Mouse (Mus musculus) heart, embryonic 15.5 days (tissue): ENCODE results near the gene Fblim1. TPM values are rescaled to one million over a fixed set of nuclear protein-coding genes. Genes with fewer than 3 reads are reported as not detected.

Source experiments
- ATAC-seq: fragments of 200-750 bp; cut with Nextera tagmentation; replicated peaks from 2 replicates; pipeline ENCODE4 v1.8.0; 2017; ENCODE audit warnings: low read depth, moderate TSS enrichment; ENCODE audit not compliant: insufficient number of reproducible peaks, insufficient read depth, low FRiP score
- H3K27ac ChIP-seq: fragments of 300-500 bp; sonication (generic); 2 replicates; pipeline ENCODE4 v1.5.1; 2015; ENCODE audit warnings: mild to moderate bottlenecking, inconsistent platforms
- H3K27me3 ChIP-seq: fragments of 300-500 bp; sonication (generic); 2 replicates; pipeline ENCODE4 v1.6.1; 2015; ENCODE audit warnings: inconsistent platforms
- H3K36me3 ChIP-seq: fragments of 300-500 bp; sonication (generic); 2 replicates; pipeline ENCODE4 v1.6.1; 2015; ENCODE audit warnings: mild to moderate bottlenecking, inconsistent platforms
- H3K4me1 ChIP-seq: fragments of 300-500 bp; sonication (generic); replicated peaks from 2 replicates; pipeline ENCODE4 v1.6.1; 2015; ENCODE audit warnings: inconsistent platforms
- H3K4me2 ChIP-seq: fragments of 300-500 bp; sonication (generic); 2 replicates; pipeline ENCODE4 v1.6.1; 2015; ENCODE audit warnings: inconsistent platforms, mild to moderate bottlenecking, moderate library complexity
- H3K4me3 ChIP-seq: fragments of 300-500 bp; sonication (generic); 2 replicates; pipeline ENCODE4 v1.5.1; 2015; ENCODE audit warnings: mild to moderate bottlenecking, inconsistent platforms
- H3K9ac ChIP-seq: fragments of 300-500 bp; sonication (generic); 2 replicates; pipeline ENCODE4 v1.6.1; 2015; ENCODE audit warnings: mild to moderate bottlenecking, inconsistent platforms
- H3K9me3 ChIP-seq: fragments of 300-500 bp; sonication (generic); replicated peaks from 2 replicates; pipeline ENCODE4 v1.6.1; 2016; ENCODE audit warnings: inconsistent platforms
- WGBS: fragments of 180-500 bp; shearing (Covaris S2); methylation state at CpG from one replicate; pipeline ENCODE4 v1.1.7; 2015; ENCODE audit warnings: mixed read lengths; 5-methylcytosine and 5-hydroxymethylcytosine counted together
- polyA plus RNA-seq: library from polyadenylated mRNA; unstranded; fragments of >200 nt; fragmentation: Nextera tagmentation; extraction: Ambion mirVana; gene quantifications from 2 replicates; pipeline ENCODE4 v1.2.1, GENCODE M21; 2015

The Fblim1 gene
- polyA plus RNA-seq, 1 experiment from 2014 or later: 48.4 TPM

DNA sequence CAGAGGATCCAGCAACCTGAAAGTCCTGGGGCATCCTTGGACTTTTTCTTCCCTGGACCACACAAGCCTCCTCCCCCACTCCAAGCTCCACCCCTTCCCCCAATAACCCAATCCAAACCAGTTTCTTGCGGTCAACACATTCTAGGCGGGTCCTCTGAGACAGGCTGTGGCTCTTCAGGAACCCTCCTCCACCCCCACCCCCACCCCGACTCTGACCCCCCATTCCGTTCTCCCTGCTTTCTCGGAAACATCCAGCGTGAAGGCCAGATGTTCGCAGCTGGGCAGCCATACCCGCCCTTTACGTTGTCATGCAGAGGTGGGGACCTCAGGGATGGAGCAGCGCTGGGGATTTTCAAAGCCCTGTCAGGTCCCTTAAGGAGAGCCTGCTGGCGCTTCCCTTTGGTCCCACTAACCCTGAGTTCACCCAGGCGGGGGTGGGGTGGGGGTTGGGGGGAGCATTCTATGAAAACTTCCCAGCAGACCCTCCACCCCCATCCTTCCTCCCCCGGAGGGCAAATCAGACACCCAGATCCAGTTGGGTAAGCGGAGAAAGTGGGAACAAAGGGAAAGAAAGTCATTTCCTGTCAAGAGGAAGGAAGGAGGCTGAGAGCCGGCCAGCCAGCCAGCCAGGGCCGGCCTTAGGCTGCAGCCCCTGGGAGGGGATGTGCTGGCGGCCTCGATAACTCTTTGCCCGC lies 7.5 kb downstream of the Fblim1 start:
- 5% methylated on average over 19 of the region's 19 CpGs for WGBS
- Histone ChIP-seq H3K9me3 (no peaks in the 10 kb centered on the region), H3K27ac (peak overlapping the region; percentile 79), H3K9ac (peak overlapping the region; percentile 72), H3K36me3 (peaks cover 19% of the 10 kb centered on the region), H3K27me3 (no peaks in the 10 kb centered on the region), H3K4me2 (peak overlapping the region; percentile 76), H3K4me1 (peaks cover 63% of the 10 kb centered on the region), H3K4me3 (peak overlapping the region; percentile 69)
- peak; percentile 40 for ATAC-seq

DNA sequence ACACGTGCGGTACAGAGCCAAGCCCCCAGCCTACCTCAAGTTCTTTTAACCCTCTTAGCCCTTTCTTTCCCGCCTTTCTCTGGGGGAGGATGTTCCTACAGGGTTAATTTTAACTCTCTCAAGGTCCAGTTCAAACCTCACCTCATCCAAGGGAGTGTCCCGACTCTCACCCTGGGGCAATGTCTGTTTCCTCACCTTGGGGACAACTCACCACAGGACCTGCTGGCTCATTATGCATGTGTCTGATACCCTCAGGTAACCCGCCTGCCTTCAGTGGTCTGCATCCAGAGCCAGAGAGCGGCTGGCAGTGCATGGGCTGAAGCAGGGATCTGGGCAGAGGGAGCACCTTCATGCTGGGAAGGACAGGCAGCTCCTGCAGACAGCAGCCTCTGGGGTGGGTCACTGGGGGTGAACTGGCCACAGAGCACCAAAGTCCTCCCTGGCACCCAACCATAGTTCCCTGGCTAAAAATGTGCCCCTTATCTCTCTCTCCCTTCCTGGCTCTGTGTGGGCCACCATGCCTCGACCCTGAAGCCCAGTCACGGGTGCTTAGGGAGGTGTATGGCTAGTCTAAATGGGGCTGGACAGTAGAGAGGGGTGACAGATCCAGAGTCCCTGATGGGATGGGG lies 9.1 kb downstream of the Fblim1 start:
- WGBS: 72% methylated on average over 8 of the region's 8 CpGs
- H3K27ac ChIP-seq: no peak overlapping the region
- H3K9me3 ChIP-seq: no peaks in the 10 kb centered on the region
- H3K36me3 ChIP-seq: peaks cover 32% of the 10 kb centered on the region
- H3K4me3 ChIP-seq: no peak overlapping the region
- ATAC-seq: no peak
- H3K4me1 ChIP-seq: peaks cover 49% of the 10 kb centered on the region
- no peak overlapping the region for H3K4me2 ChIP-seq
- 0 out of 2 replicates have a peak overlapping the region, but pooled peaks have one; percentile 4 for H3K9ac ChIP-seq
- H3K27me3 ChIP-seq: no peaks in the 10 kb centered on the region

DNA sequence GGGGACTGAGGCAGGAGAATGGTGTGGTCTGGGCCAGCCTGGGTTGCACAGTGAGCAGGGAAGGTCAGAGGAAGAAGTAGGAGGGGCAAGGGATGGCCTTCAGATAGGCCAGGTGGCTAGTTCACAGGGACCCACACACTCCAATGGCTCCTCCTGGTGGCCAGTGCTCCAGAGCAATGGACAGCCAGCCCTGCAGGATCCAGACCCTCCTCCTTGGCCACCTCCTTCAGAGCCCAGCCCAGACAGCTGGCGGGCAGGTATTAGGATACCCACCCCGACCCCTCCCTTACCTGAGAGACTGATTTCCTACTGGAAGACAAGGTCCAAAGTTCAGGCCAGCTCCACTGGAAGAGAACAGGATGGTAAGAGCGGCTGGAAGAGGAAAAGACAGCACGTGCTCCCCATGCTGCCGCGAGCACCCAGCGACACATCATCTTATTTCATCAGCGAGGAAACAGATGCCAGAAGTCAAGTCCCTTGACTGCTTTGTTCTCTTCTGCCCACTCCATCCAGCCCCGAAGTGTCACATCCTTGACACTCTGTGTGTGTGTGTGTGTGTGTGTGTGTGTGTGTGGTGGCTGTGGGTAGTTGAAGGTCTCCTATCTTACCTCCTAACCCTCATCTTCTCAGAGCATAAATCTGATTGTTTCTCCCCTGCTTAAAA lies 10.2 kb downstream of the Fblim1 start:
- H3K27me3 ChIP-seq: no peaks in the 10 kb centered on the region
- H3K36me3 ChIP-seq: peaks cover 37% of the 10 kb centered on the region
- no peak overlapping the region for H3K4me3 ChIP-seq
- H3K27ac ChIP-seq: no peak overlapping the region
- no peaks in the 10 kb centered on the region for H3K9me3 ChIP-seq
- no peak overlapping the region for H3K9ac ChIP-seq
- 78% methylated on average over 9 of the region's 9 CpGs for WGBS
- ATAC-seq: no peak
- peaks cover 38% of the 10 kb centered on the region for H3K4me1 ChIP-seq
- no peak overlapping the region for H3K4me2 ChIP-seq

DNA sequence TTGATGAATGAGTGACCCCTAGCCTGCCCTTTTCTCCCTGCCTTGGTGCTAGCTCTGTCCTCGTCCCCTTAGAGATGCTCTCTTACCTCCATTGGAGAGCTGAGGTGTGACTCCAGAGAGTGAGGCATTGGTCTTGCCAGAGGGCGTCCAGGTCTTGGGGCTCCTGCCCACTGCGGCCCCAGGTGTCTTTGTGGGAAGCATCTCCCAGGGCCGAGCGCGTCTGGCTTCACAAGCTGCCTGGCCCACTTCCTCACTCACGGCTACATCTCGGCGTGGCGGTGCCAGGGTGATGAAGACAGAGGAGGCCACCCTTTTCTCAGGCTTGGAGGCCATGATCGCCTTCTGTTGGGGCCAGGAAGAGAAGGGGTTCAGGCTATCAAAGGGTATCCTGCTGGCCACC lies 10.8 kb downstream of the Fblim1 start:
- Histone ChIP-seq H3K4me3 (no peak overlapping the region), H3K4me2 (no peak overlapping the region), H3K27ac (no peak overlapping the region), H3K9ac (no peak overlapping the region), H3K36me3 (peaks cover 41% of the 10 kb centered on the region), H3K27me3 (no peaks in the 10 kb centered on the region), H3K4me1 (peaks cover 32% of the 10 kb centered on the region), H3K9me3 (no peaks in the 10 kb centered on the region)
- whole genome bisulfite sequencing: 92% methylated on average over 11 of the region's 11 CpGs
- ATAC-seq: no peak

DNA sequence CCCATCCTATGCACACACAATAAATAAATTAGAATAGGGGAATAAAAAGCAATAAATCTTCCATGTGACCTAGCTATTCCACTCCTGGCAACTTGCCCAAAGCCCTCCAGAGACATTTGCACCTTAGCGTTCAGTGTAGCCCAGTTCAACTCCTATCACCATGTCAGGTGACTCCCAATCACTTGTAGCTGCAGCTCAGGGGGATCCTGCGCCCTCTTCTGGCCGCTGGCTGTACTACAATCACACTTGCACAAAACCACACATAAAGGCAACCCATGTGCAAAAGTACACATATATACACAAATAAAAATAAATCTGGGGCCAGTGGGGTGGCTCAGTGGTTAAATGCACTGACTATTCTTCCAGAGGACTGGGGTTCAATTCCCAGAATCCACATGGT lies 14.3 kb downstream of the Fblim1 start:
- no peak overlapping the region for H3K4me2 ChIP-seq
- no peak overlapping the region for H3K4me3 ChIP-seq
- no peak overlapping the region for H3K27ac ChIP-seq
- 18% methylated on average over 3 of the region's 3 CpGs for WGBS
- no peak for ATAC-seq
- H3K27me3 ChIP-seq: no peaks in the 10 kb centered on the region
- H3K9ac ChIP-seq: no peak overlapping the region
- no peaks in the 10 kb centered on the region for H3K9me3 ChIP-seq
- H3K36me3 ChIP-seq: peaks cover 57% of the 10 kb centered on the region
- H3K4me1 ChIP-seq: 0 out of 2 replicates have a peak, but pooled peaks cover under 1% of the 10 kb centered on the region

DNA sequence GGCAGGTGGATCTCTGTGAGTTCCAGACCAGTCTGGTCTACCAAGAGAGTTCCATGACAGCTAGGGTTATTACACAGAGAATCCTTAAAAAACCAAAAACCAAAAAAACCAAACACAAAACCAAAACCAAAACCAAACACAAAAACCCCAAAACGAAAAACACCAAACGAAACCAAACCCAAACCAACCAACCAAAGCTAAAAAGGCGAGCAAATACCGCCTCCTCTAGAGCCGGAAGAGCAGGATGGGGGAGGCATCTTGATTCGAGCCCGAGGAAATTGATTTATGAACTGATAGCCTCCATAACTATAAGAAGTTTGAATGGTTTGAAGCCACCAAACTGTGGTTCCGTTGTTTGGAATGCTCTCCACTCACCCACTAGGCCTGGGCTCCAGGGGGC lies 22.0 kb downstream of the Fblim1 start:
- Histone ChIP-seq H3K9ac (no peak overlapping the region), H3K9me3 (no peaks in the 10 kb centered on the region), H3K4me1 (no peaks in the 10 kb centered on the region), H3K36me3 (peaks cover 56% of the 10 kb centered on the region), H3K4me3 (no peak overlapping the region), H3K27me3 (no peaks in the 10 kb centered on the region), H3K4me2 (no peak overlapping the region), H3K27ac (no peak overlapping the region)
- ATAC-seq: no peak
- WGBS: 88% methylated on average over 8 of the region's 8 CpGs

DNA sequence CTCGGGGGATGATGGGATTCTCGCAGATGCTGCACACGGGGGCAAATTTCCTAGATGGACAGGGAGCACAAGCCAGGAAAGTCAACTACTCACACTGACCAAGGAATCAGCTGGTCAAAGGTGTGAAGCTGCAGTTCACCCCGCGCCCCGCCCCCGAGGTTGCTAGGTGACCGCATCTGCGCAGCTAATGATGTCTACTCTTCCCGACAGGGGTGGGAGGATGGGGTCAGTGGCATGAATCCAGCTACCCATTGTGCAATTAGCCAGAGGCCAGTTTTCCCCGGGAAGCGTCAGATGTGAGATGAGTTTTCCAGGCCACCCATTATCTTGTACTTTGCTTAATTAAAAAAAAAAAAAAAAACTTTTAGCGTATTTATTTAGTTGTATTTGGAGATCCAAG lies 24.8 kb downstream of the Fblim1 start:
- H3K4me1 ChIP-seq: no peaks in the 10 kb centered on the region
- no peak overlapping the region for H3K4me2 ChIP-seq
- no peak overlapping the region for H3K27ac ChIP-seq
- no peak overlapping the region for H3K4me3 ChIP-seq
- no peak overlapping the region for H3K9ac ChIP-seq
- no peaks in the 10 kb centered on the region for H3K27me3 ChIP-seq
- 91% methylated on average over 13 of the region's 13 CpGs for WGBS
- no peaks in the 10 kb centered on the region for H3K9me3 ChIP-seq
- ATAC-seq: no peak
- H3K36me3 ChIP-seq: peaks cover 62% of the 10 kb centered on the region

DNA sequence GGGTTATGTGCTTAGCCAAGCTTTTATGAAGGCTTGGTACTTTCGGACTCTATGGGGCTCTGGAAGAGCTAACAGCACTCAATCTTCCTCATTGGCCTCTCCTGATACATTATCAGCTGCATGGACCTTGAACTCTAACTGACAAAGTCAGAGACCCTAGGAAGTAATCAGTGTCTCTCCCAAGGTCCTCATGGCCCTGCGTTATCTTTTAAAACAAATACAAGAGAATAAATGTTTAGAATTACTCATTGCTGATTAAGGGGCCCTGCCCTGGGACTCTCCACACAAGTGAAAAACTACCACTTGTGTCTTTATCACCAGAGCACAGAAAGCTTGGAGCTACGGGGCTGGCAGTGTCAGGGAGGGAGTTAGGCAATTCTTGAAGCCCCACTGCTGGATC lies 27.1 kb downstream of the Fblim1 start:
- Histone ChIP-seq H3K9ac (no peak overlapping the region), H3K27ac (peak overlapping the region; percentile 15; the same call in 1 of the 2 replicates), H3K9me3 (no peaks in the 10 kb centered on the region), H3K27me3 (no peaks in the 10 kb centered on the region), H3K36me3 (peaks cover 48% of the 10 kb centered on the region), H3K4me2 (no peak overlapping the region), H3K4me1 (peaks cover 5% of the 10 kb centered on the region), H3K4me3 (no peak overlapping the region)
- ATAC-seq: no peak
- 27% methylated on average over 3 of the region's 3 CpGs for WGBS

DNA sequence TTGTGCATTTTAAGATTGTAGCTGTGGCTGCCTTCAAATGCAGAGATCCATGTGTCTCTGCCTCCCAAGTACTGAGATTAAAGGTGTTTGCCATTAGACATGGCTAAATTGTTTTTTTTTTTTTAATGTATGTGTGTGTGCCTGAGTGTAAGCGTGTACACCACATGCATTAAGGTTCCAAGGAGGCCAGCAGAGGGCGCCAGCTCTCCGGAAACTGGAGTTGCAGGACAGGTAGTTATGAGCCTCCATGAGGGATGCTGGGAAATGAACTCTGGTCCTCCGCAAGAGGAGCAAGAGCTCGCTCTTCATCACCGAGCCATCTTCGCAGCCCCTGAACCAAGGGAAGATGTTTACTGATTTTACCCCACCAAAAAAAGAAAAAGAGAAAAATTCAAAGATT lies 29.0 kb downstream of the Fblim1 start:
- Histone ChIP-seq H3K4me3 (no peak overlapping the region), H3K9ac (no peak overlapping the region), H3K4me1 (peaks cover 15% of the 10 kb centered on the region), H3K9me3 (no peaks in the 10 kb centered on the region), H3K36me3 (peaks cover 32% of the 10 kb centered on the region), H3K27ac (no peak overlapping the region), H3K27me3 (0 out of 2 replicates have a peak, but pooled peaks cover 3% of the 10 kb centered on the region), H3K4me2 (no peak overlapping the region)
- ATAC-seq: no peak
- WGBS: 91% methylated on average over 7 of the region's 7 CpGs

DNA sequence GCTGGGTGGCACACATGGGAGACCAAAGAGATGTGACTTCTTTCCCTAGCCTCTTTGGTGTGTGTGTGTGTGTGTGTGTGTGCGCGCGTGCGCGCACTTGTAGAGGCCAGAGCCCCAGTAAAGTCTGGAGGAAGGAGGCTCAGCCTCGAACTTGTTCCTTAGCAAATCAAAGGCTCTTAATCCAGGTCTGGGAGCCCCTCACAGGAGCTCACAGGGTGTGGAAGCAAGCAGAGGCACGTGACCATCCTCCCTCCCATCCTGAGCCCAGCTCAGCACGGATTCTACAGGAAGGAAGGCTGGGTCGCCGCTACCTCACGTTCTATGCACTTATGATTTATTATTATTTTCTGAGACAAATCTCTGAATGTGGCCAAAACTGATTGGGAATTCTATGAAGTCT lies 29.5 kb downstream of the Fblim1 start:
- H3K27ac ChIP-seq: no peak overlapping the region
- 86% methylated on average over 11 of the region's 11 CpGs for WGBS
- H3K9ac ChIP-seq: no peak overlapping the region
- H3K27me3 ChIP-seq: 0 out of 2 replicates have a peak, but pooled peaks cover 3% of the 10 kb centered on the region
- H3K36me3 ChIP-seq: peaks cover 30% of the 10 kb centered on the region
- no peaks in the 10 kb centered on the region for H3K9me3 ChIP-seq
- no peak overlapping the region for H3K4me2 ChIP-seq
- no peak overlapping the region for H3K4me3 ChIP-seq
- no peak for ATAC-seq
- peaks cover 15% of the 10 kb centered on the region for H3K4me1 ChIP-seq

DNA sequence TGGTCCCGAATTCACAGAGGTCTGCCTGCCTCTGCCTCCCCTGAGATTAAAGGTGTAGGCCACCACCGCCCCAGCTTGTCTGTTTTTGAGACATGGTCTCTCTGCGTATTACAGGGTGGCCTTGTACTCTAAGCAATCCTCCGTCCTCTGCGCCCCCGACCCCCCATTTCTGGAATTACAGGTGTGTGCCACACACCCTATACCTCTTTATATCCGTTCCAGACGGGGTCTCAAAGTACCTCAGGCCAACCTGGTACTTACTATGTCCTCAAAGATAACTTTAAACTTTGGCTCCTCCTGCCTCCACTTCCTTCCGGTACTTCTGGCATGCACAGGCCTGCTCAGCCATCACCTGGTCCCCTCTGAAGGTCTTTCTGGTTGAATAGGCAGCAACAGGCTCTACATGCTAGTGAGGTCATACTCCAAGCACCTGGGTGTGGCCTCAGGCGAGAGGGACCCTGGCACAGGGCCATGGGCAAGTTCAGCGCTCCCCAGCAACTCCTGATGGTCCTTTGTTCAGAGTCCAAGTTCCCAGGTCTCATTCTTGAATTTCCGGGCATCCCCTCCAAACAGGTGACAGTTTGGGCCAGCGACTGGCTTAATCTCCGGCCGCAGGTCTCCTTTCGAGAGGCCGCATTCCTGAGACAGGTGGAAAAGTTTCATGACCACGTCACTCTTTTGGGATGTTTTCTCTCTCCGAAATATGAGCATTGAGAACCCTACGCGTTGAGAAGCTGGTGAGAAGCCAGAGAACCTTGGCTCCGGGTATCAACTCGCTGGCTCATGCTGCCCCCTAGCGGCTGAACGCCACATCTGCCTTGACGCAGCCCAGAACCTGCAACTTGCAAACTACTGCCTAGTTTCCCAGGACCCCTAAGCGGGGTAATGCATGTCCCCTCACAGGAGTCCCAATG lies 30.9 kb downstream of the Fblim1 start:
- Histone ChIP-seq H3K9ac (no peak overlapping the region), H3K4me3 (no peak overlapping the region), H3K4me2 (peak overlapping the region; percentile 56), H3K27me3 (0 out of 2 replicates have a peak, but pooled peaks cover 3% of the 10 kb centered on the region), H3K9me3 (no peaks in the 10 kb centered on the region), H3K27ac (no peak overlapping the region), H3K4me1 (peaks cover 19% of the 10 kb centered on the region), H3K36me3 (peaks cover 17% of the 10 kb centered on the region)
- WGBS: 33% methylated on average over 27 of the region's 27 CpGs
- ATAC-seq: peak; percentile 47; the same call in 1 of the 2 replicates
